Mouse (Mus musculus) adrenal gland, postnatal 14 days (tissue): ENCODE data around the gene Uck2. TPM values are rescaled to one million over a fixed set of nuclear protein-coding genes. Genes with fewer than 3 reads are reported as not detected.
A peak's percentile ranks its signal among the peaks of the same experiment; 100 is the strongest.

ENCODE experiments used
- DNase-seq: peaks from one replicate; pipeline ENCODE4 v3.0.0; 2021; ENCODE audit warnings: mixed read lengths
- long read RNA-seq, 2 experiments: library from polyadenylated mRNA; stranded (forward); transcript quantifications; one replicate each; pipeline ENCODE4 v2.0.0; 2021
- total RNA-seq: library from RNA; stranded (reverse); gene quantifications from 2 replicates; pipeline ENCODE4 v1.2.3, GENCODE M21; 2021

Gene Uck2
- total RNA-seq: 65.8 and 74.6 TPM in 2 replicates
- long read RNA-seq, experiment 1, full-length matches to known transcripts: 20 of 36 reads
- long read RNA-seq, experiment 1, partial matches to known transcripts: 5 of 36 reads
- long read RNA-seq, experiment 1, other reads (novel, unspliced or antisense): 11 of 36 reads
- long read RNA-seq, experiment 2, full-length matches to known transcripts: 13 of 27 reads
- long read RNA-seq, experiment 2, partial matches to known transcripts: 3 of 27 reads
- long read RNA-seq, experiment 2, other reads (novel, unspliced or antisense): 11 of 27 reads

- DNase-seq: no peak
Observed at GRCm38 (mm10) chr1:167285320-167285355, at the start of gene Uck2. Gene Uck2 (minus strand): TSS chr1:167285320.

DNA sequence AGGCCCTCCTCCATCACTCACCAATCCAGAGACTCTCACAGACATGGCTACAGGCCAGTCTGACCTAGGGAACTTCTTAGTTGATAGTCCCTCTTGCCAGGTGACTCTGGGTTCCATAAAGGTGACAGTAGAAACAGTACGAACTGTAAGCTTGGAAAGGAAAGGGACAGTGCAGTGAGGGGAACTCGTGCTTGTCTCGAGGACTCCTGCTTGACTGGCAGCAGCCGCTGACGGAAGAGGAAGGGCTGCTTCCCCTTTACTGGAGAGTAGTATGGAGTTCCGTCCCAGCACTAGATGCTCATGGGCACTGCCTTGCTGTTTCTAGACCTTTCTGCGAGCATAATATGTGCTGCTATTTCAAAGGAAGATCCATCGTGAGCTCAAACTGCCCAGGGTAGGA, 46.0 kb upstream of the Uck2 start:
- no peak for DNase-seq

- DNase-seq: no peak
Observed at GRCm38 (mm10) chr1:167328776-167329175, 43.7 kb upstream of the Uck2 start.

DNA sequence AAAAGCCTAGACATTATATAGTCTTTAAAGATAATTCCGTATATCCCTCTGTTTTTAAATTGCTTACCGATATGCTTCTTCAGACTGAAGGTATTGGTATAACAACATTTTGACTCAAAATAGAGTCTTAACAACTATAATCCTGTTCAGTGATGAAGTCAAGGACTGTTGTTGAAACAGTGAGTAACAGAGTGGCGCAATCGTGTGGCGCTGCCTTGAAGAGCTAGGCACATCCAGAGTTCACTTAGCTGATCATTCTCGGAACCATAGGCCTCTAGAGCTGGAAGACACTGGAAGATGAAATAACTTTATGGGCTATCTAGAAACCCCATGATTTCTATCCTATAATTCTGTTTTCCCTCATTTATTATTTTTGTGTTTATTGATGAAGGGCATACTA, 36.6 kb upstream of the Uck2 start:
- peak; percentile 62 for DNase-seq

DNA sequence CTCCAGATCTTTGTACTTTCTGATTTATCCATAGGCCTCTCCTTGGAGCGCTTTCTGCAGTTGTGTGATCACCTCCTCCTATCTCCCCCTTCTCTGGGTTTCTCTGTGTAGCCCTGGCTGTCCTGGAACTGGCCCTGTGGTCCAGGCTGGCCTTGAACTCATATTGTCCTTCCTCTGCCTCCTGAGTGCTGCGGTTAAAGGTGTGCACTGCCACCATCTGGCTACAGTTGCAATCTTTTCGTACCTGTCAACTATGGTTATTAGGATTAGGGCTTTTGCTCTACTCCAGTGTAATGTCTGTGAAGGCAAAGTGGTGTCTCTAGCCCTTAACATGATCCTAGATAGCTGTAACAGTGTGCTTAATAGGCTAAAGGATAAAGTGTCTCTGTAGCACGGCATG, 28.1 kb upstream of the Uck2 start:
- no peak for DNase-seq

- no peak for DNase-seq
Observed at GRCm38 (mm10) chr1:167312367-167312766, 27.2 kb upstream of the Uck2 start.

GRCm38 (mm10) chr1:167308261-167309054, 23.3 kb upstream of the Uck2 start, which contains the start of gene Tmco1:
Gene Tmco1 (plus strand): TSS chr1:167308378.
- peak; percentile 99 for DNase-seq

DNA sequence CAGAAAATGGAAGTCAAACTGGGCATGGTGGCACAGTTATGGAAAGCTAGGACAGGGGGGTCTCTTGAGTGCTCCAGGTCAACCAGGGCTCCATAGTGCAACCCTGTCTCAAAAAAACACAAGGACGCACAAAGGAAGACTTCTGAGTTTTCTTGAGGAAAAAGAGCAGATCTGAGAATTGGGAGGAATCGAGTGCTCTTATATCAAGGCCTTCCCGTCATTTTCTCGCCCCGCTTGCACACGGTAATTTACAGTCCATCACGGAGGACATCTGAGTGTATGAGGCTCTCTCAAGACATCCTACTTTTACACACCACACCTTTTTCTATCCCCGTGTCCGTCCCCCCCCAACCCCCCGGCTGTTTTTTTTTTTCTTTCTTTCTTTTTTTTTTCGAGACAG, 22.6 kb upstream of the Uck2 start:
- no peak for DNase-seq

DNA sequence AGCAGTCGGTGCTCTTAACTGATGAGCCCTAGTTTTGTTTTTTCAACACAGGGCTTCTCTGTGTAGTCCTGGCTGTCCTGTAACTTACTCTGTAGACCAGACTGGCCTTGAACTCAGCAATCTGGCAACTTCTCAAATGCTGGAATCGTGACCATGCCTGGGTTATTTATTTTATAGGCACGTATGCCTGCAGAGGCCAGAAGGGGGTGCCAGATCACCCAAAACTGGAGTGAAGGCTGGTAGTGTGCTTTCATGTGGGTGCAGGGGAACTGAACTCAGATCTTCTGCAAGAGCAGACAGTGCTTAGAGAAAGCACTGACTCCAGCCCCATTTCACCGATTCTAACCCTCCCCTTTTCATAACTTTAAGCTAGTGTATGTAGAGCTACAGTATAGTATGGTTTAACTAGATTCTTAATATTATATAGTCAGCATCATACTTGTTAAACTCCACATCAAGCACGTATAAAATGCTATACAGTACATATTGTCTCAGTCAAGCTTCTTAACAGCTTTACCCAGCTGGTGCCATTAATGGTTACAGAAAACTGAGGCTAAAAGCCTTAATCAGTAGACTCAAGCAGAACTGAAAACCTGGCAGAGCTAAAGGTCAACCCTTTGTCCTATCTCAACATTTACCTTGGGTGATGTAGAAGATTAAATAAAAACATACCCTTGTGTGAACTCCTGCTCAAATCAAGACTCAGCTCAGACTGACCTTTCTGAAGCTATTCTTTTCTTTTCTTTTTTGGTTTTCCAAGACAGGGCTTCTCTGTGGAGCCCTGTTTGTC, 21.5 kb upstream of the Uck2 start:
- DNase-seq: peak; percentile 89

GRCm38 (mm10) chr1:167305501-167306137, 20.5 kb upstream of the Uck2 start:
- no peak for DNase-seq

DNA sequence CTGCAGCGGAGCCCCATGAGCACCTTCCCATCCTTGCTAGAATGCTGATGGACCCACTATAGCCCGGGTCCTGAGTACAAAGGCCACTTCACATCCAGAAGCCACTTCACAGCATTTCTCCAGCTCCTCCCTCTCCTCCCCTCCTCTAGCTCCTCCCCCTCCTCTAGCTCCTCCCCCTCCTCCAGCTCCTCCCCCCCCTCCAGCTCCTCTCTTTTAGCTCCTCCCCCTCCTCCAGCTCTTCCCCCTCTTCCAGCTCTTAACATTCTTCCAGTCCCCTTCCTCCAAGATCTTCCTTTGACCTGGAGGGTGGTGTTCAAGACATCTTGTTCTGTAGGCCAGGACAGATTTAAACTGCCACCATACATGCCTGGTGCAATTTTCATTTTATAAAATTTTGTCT, 15.0 kb upstream of the Uck2 start:
- no peak for DNase-seq

DNA sequence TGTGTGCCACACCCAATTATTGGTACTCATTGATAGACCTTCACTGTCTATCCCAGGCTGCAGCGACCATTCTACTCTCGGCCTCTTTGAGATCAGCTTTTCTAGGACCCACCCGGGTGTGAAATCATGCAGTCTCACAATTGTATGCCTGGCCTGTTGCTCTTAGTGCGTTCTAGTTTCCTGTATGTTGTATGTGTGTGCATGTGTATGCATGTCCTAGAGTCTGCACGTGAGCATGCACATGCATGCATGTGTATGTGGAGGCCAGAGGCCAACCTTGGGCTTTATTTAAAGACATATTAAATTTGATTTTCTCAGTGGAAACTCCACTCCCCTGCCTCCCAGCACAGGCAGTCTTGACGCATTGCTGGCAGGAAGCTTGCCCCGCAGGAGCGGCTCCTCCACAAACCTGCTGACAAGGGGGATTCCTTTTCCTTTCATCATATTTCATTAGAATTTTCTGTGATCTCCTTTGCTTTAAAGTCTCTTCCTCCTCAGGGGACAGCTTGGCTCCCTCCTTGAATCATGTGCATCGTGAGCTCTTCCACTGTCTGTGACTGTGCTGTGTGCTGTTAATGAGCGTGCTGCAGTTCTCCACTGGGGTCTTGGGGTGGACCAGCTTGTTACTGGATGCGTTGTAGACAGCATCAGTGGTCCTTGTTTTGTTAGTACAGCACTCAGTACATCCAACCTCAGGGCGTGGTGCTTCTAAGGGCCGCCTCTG, 10.7 kb upstream of the Uck2 start:
- DNase-seq: no peak

- DNase-seq: no peak
Observed at GRCm38 (mm10) chr1:167292447-167292846, 7.3 kb upstream of the Uck2 start.

DNA sequence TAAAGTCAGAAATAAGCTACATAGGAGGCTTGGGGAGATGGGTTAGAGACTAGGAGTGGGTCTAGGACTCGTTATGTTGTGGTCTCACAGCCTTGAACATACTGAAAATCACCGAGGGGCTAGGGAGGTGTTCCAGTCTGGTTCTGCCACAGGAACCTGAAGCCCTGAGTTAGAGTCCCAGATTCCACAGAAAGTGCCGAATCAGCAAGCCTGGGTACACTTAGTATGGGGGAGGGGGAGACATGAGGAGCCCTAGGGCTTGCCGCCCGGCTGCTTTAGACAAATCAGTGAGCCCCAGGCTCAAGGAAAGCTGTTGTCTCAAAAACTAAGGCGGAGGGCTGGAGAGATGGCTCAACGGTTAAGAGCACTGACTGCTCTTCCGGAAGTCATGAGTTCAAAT, 6.5 kb upstream of the Uck2 start:
- no peak for DNase-seq

- no peak for DNase-seq
Observed at GRCm38 (mm10) chr1:167290263-167290592, 5.1 kb upstream of the Uck2 start.

GRCm38 (mm10) chr1:167289567-167290262, 4.6 kb upstream of the Uck2 start:
- peak; percentile 42 for DNase-seq

DNA sequence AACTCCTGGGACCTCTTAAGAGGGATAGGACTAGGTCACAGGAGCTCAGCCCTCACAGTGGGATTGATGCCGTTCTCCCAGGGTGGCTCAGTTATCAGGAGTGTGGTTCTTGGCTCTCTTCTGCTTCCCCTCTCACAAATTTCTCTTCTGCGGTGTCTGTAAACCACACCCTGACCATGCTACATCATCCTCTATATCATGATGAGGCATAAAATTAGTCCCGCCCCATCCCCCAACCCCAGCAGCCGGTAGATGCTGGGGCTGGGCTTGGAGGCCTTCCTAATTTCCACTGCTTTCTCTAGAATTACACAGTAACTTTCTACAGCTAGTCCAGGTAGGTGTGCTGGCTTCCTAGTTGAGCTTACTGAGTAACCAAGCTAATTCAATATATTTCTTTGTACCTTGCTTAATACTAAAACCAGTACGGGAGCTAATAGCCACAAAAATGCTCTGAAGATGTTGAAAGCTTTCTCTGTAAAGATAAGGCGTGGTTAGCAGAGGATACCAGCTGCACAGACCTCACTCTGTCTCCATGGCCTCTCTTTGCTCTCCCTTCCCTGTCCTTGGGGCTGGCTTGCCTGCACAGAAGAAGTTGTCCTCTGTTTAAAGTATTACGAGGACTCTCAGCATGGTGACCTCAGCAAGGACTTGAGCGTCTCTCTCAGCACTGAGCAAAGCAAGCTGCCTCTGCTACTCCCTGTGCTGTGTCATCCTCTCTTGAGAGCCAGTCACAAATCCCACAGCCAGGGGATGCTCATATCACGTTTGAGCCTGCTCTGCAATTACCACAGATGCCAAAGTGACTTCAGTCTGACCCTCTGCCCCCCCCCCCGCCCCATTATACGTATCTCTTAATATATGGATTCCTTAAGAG, 3.8 kb upstream of the Uck2 start:
- DNase-seq: peak; percentile 44

- no peak for DNase-seq
Observed at GRCm38 (mm10) chr1:167287156-167287555, 2.0 kb upstream of the Uck2 start.

GRCm38 (mm10) chr1:167285356-167285755, 236 bp upstream of the Uck2 start:
- no peak for DNase-seq

DNA sequence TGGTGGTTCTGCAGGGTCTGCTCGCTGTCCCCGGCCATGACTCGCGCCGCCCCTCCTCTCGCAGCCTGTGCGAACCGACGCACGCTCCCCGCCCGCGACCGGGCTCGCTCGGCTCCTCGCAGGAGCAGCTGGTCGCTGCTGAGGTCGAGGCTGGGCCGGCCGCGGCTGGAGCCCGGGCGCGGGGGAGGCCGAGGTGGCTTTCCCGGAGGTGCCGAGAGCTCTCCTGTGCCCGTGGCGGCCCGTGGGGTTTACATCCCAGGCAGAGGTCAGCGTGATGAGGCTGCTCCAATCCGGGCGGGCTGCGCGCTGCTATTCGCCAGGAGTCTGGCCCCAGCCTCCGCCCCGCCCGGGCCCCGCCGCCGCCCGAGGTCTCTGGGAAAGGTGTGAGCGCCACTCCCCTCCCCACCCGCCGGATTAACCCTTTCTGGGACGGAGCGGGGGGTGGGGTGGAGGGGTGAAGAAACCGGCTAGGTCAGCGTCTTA, 242 bp downstream of the Uck2 start:
- DNase-seq: peak; percentile 95
